Mouse (Mus musculus): Measurements from ENCODE around the gene Atp6v0d1.

The Atp6v0d1 gene

GRCm38 (mm10) chr8:105542032-105542656 lies 23.7 kb downstream of the Atp6v0d1 start:
- no peak for DNase-seq (ENCODE audit: extremely low read depth, low read depth, low spot score)

GRCm38 (mm10) chr8:105538940-105539339 lies 26.9 kb downstream of the Atp6v0d1 start:
- DNase-seq (ENCODE audit: extremely low read depth, low read depth, low spot score) = no peak

- DNase-seq (ENCODE audit: extremely low read depth, low read depth, low spot score) = no peak
These were observed 28.7 kb downstream of the Atp6v0d1 start for GRCm38 (mm10) chr8:105537011-105537677.

GRCm38 (mm10) chr8:105536546-105536945 lies 29.3 kb downstream of the Atp6v0d1 start:
- no peak for DNase-seq (ENCODE audit: extremely low read depth, low read depth, low spot score)

GRCm38 (mm10) chr8:105533892-105534329 lies 31.9 kb downstream of the Atp6v0d1 start:
- DNase-seq (ENCODE audit: extremely low read depth, low read depth, low spot score) = no peak

GRCm38 (mm10) chr8:105533439-105533838 lies 32.4 kb downstream of the Atp6v0d1 start:
- no peak for DNase-seq (ENCODE audit: extremely low read depth, low read depth, low spot score)

GRCm38 (mm10) chr8:105531774-105532173 lies 34.1 kb downstream of the Atp6v0d1 start:
- no peak for DNase-seq (ENCODE audit: extremely low read depth, low read depth, low spot score)

- no peak for DNase-seq (ENCODE audit: extremely low read depth, low read depth, low spot score)
These were observed 36.6 kb downstream of the Atp6v0d1 start for GRCm38 (mm10) chr8:105529271-105529670.

- no peak for DNase-seq (ENCODE audit: extremely low read depth, low read depth, low spot score)
These were observed 37.6 kb downstream of the Atp6v0d1 start for GRCm38 (mm10) chr8:105528206-105528605.

- no peak for DNase-seq (ENCODE audit: extremely low read depth, low read depth, low spot score)
These were observed 38.7 kb downstream of the Atp6v0d1 start for GRCm38 (mm10) chr8:105527110-105527509.

GRCm38 (mm10) chr8:105522890-105523289 lies 43.0 kb downstream of the Atp6v0d1 start:
- DNase-seq (ENCODE audit: extremely low read depth, low read depth, low spot score) = no peak

GRCm38 (mm10) chr8:105521995-105522769 lies 43.7 kb downstream of the Atp6v0d1 start:
- DNase-seq (ENCODE audit: extremely low read depth, low read depth, low spot score) = no peak

- no peak for DNase-seq (ENCODE audit: extremely low read depth, low read depth, low spot score)
These were observed 44.8 kb downstream of the Atp6v0d1 start for GRCm38 (mm10) chr8:105521061-105521460.

- no peak for DNase-seq (ENCODE audit: extremely low read depth, low read depth, low spot score)
These were observed 45.3 kb downstream of the Atp6v0d1 start for GRCm38 (mm10) chr8:105520521-105520920.

- DNase-seq (ENCODE audit: extremely low read depth, low read depth, low spot score) = no peak
These were observed 46.3 kb downstream of the Atp6v0d1 start for GRCm38 (mm10) chr8:105519591-105519990.

GRCm38 (mm10) chr8:105518436-105519313 lies 47.2 kb downstream of the Atp6v0d1 start, which contains the start of gene Hsd11b2:
Gene Hsd11b2, plus strand, starts transcription at chr8:105518755.
- no peak for DNase-seq (ENCODE audit: extremely low read depth, low read depth, low spot score)

- no peak for DNase-seq (ENCODE audit: extremely low read depth, low read depth, low spot score)
These were observed 48.5 kb downstream of the Atp6v0d1 start for GRCm38 (mm10) chr8:105517346-105517745.

GRCm38 (mm10) chr8:105516018-105516645 lies 49.7 kb downstream of the Atp6v0d1 start:
- no peak for DNase-seq (ENCODE audit: extremely low read depth, low read depth, low spot score)

- no peak for DNase-seq (ENCODE audit: extremely low read depth, low read depth, low spot score)
These were observed 51.2 kb downstream of the Atp6v0d1 start for GRCm38 (mm10) chr8:105514656-105515055.

- no peak for DNase-seq (ENCODE audit: extremely low read depth, low read depth, low spot score)
These were observed 51.7 kb downstream of the Atp6v0d1 start for GRCm38 (mm10) chr8:105514194-105514593.

Measured in fat pad, adult 2 months (tissue).